Mouse (Mus musculus): ENCODE results near the gene Gm37240.

DNA sequence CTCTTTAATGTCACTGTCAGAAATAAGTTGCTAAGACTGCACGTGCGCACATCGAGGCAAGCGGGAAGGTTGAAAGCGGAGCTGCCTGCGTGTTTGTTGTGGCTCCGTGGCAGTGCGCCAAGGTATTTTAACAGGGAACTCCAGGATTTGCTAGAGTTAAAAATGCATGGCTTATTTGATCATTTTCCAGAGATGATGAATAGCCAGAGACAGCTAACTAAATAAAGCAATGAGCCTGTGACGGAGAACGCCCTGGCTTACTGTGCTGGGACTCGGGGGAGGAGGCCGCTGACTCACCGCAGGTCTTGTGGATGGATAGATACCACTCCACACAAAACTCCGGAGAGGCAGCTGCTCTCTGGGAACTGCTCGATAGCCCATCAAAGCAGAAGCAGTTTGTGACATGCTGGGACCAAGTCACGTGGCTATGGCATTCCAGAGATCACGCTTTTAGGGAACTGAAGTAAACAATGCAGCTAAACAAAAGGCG is 1190.8 kb downstream of the Gm37240 start:
- no peak for TF ChIP-seq POLR2A (IDR thresholded peaks at IDR 0.05; ENCODE audit: insufficient read depth, low read length)
- TF ChIP-seq EP300 (IDR thresholded peaks at IDR 0.05; ENCODE audit: insufficient read depth, low read depth, low read length): no peak

Data from ES-Bruce4 (cell line).